Mouse (Mus musculus) spleen, adult 2 months (tissue): ENCODE results near the gene Cep152.

Source experiments
- CTCF ChIP-seq: fragments of 200-500 bp; IDR thresholded peaks from 2 replicates; pipeline ENCODE4 v1.5.1; 2011; ENCODE audit warnings: mild to moderate bottlenecking, inconsistent platforms; ENCODE audit not compliant: insufficient read depth, insufficient read length, insufficient replicate concordance; ENCODE audit errors: extremely low read depth
- POLR2A ChIP-seq: fragments of 200-500 bp; IDR thresholded peaks from 2 replicates; pipeline ENCODE4 v1.6.1; 2011; ENCODE audit warnings: low read depth, low read length, inconsistent platforms

- TF ChIP-seq POLR2A (no peak), CTCF (no peak)
Observed at GRCm38 (mm10) chr2:125598251-125598650, 26.7 kb downstream of the Cep152 start.
